Mouse (Mus musculus): ENCODE measurements at regions not wholly inside any gene's neighbourhood (a gene's known extent, or its start where the extent isn't known, plus 50 kb on each side); places are given as distances from the start of the nearest gene placed in this dataset.
"Not testable (repeated sequence)": the region's sequence is repeated elsewhere in the genome, so short reads cannot be mapped to it uniquely, and the experiment has no call there.

- H3K27ac ChIP-seq = no peak overlapping the region
- H3K4me3 ChIP-seq = no peak overlapping the region
- no peak for DNase-seq
- TF ChIP-seq CTCF (IDR thresholded peaks at IDR 0.05) = no peak
- intact Hi-C loops (cut with DNase I) = no loop called here
Observed at GRCm38 (mm10) chr4:7253616-7254015, 985.2 kb downstream of the Car8 start.

GRCm38 (mm10) chr4:7251641-7252040 lies 987.2 kb downstream of the Car8 start:
- Histone ChIP-seq H3K4me3 (no peak overlapping the region), H3K27ac (no peak overlapping the region)
- no peak for TF ChIP-seq CTCF (IDR thresholded peaks at IDR 0.05)
- DNase-seq = no peak
- intact Hi-C loops (cut with DNase I) = no loop called here

GRCm38 (mm10) chr4:7247816-7248215 lies 991.0 kb downstream of the Car8 start:
- Histone ChIP-seq H3K4me3 (no peak overlapping the region), H3K27ac (no peak overlapping the region)
- TF ChIP-seq CTCF (IDR thresholded peaks at IDR 0.05) = no peak
- intact Hi-C loops (cut with DNase I) = no loop called here
- no peak for DNase-seq

- TF ChIP-seq CTCF (IDR thresholded peaks at IDR 0.05) = no peak
- no peak for DNase-seq
- no peak overlapping the region for H3K27ac ChIP-seq
- no peak overlapping the region for H3K4me3 ChIP-seq
- intact Hi-C loops (cut with DNase I) = no loop called here
Observed at GRCm38 (mm10) chr4:7247244-7247643, 991.6 kb downstream of the Car8 start.

- TF ChIP-seq CTCF (IDR thresholded peaks at IDR 0.05) = no peak
- intact Hi-C loops (cut with DNase I) = no loop called here
- Histone ChIP-seq H3K4me3 (no peak overlapping the region), H3K27ac (no peak overlapping the region)
- no peak for DNase-seq
Observed at GRCm38 (mm10) chr4:7246828-7247227, 992.0 kb downstream of the Car8 start.

- intact Hi-C loops (cut with DNase I) = no loop called here
- no peak for DNase-seq
- H3K27ac ChIP-seq = no peak overlapping the region
- no peak overlapping the region for H3K4me3 ChIP-seq
- no peak for TF ChIP-seq CTCF (IDR thresholded peaks at IDR 0.05)
Observed at GRCm38 (mm10) chr4:7245653-7246052, 993.2 kb downstream of the Car8 start.

GRCm38 (mm10) chr4:7237848-7238247 lies 1001.0 kb downstream of the Car8 start:
- no peak overlapping the region for H3K27ac ChIP-seq
- DNase-seq = no peak
- intact Hi-C loops (cut with DNase I) = no loop called here
- TF ChIP-seq CTCF (IDR thresholded peaks at IDR 0.05) = no peak
- no peak overlapping the region for H3K4me3 ChIP-seq

- intact Hi-C loops (cut with DNase I); H3K27ac ChIP-seq; DNase-seq; H3K4me3 ChIP-seq: not testable (repeated sequence)
Observed at GRCm38 (mm10) chr4:7234537-7234936, 1004.3 kb downstream of the Car8 start.

- no peak for TF ChIP-seq CTCF (IDR thresholded peaks at IDR 0.05)
- intact Hi-C loops (cut with DNase I) = no loop called here
- no peak overlapping the region for H3K27ac ChIP-seq
- DNase-seq = no peak
- H3K4me3 ChIP-seq = no peak overlapping the region
Observed at GRCm38 (mm10) chr4:7228980-7229379, 1009.9 kb downstream of the Car8 start.

GRCm38 (mm10) chr4:7222922-7223321 lies 1015.9 kb downstream of the Car8 start:
- intact Hi-C loops (cut with DNase I) = no loop called here
- TF ChIP-seq CTCF (IDR thresholded peaks at IDR 0.05) = no peak
- no peak overlapping the region for H3K27ac ChIP-seq
- no peak overlapping the region for H3K4me3 ChIP-seq
- no peak for DNase-seq

- no peak for TF ChIP-seq CTCF (IDR thresholded peaks at IDR 0.05)
- H3K27ac ChIP-seq = no peak overlapping the region
- intact Hi-C loops (cut with DNase I) = no loop called here
- no peak for DNase-seq
- no peak overlapping the region for H3K4me3 ChIP-seq
Observed at GRCm38 (mm10) chr4:7220426-7220825, 1018.4 kb downstream of the Car8 start.

GRCm38 (mm10) chr4:7215048-7216030 lies 1023.5 kb downstream of the Car8 start:
- intact Hi-C loops (cut with DNase I) = no loop called here
- H3K4me3 ChIP-seq = no peak overlapping the region
- DNase-seq = no peak
- H3K27ac ChIP-seq = no peak overlapping the region
- no peak for TF ChIP-seq CTCF (IDR thresholded peaks at IDR 0.05)

- intact Hi-C loops (cut with DNase I) = no loop called here
- DNase-seq = no peak
- TF ChIP-seq CTCF (IDR thresholded peaks at IDR 0.05) = no peak
Observed at GRCm38 (mm10) chr4:7206987-7207386, 1031.9 kb downstream of the Car8 start.

GRCm38 (mm10) chr4:7201816-7202215 lies 1037.0 kb downstream of the Car8 start:
- no peak overlapping the region for H3K4me3 ChIP-seq
- intact Hi-C loops (cut with DNase I) = no loop called here
- no peak for TF ChIP-seq CTCF (IDR thresholded peaks at IDR 0.05)
- H3K27ac ChIP-seq = no peak overlapping the region
- no peak for DNase-seq

More at GRCm38 (mm10) chr4:7206987-7207386, 1031.9 kb downstream of the Car8 start:
- H3K4me3 ChIP-seq = no peak overlapping the region
- H3K27ac ChIP-seq = no peak overlapping the region

Measured in gastrocnemius, adult 2 months (tissue).